Mouse (Mus musculus) hindbrain, embryonic 12.5 days (tissue): Measurements from ENCODE around the gene Fbxo28. TPM values are rescaled to one million over a fixed set of nuclear protein-coding genes. Genes with fewer than 3 reads are reported as not detected.

Experiments used
- ATAC-seq: fragments of 200-750 bp; cut with Nextera tagmentation; 2 replicates; pipeline ENCODE4 v1.8.0; 2017; ENCODE audit warnings: moderate TSS enrichment; ENCODE audit not compliant: low FRiP score
- H3K27ac ChIP-seq: fragments of 300-500 bp; sonication (generic); 2 replicates; pipeline ENCODE4 v1.5.1; 2016; ENCODE audit warnings: mild to moderate bottlenecking
- H3K27me3 ChIP-seq: fragments of 300-500 bp; sonication (generic); 2 replicates; pipeline ENCODE4 v1.6.1; 2016; ENCODE audit warnings: mild to moderate bottlenecking
- H3K36me3 ChIP-seq: fragments of 300-500 bp; sonication (generic); 2 replicates; pipeline ENCODE4 v1.6.1; 2016; ENCODE audit warnings: mild to moderate bottlenecking
- H3K4me1 ChIP-seq: fragments of 300-500 bp; sonication (generic); 2 replicates; pipeline ENCODE4 v1.6.1; 2016
- H3K4me2 ChIP-seq: fragments of 300-500 bp; sonication (generic); replicated peaks from 2 replicates; pipeline ENCODE4 v1.6.1; 2016; ENCODE audit warnings: mild to moderate bottlenecking
- H3K4me3 ChIP-seq: fragments of 300-500 bp; sonication (generic); 2 replicates; pipeline ENCODE4 v1.5.1; 2016; ENCODE audit warnings: mild to moderate bottlenecking
- H3K9ac ChIP-seq: fragments of 300-500 bp; sonication (generic); 2 replicates; pipeline ENCODE4 v1.6.1; 2016; ENCODE audit warnings: mild to moderate bottlenecking, moderate library complexity
- H3K9me3 ChIP-seq: fragments of 300-500 bp; sonication (generic); replicated peaks from 2 replicates; pipeline ENCODE4 v1.6.1; 2016; ENCODE audit warnings: mild to moderate bottlenecking
- WGBS: fragments of 180-500 bp; shearing (Covaris S2); methylation state at CpG from one replicate; pipeline ENCODE4 v1.1.7; 2016; 5-methylcytosine and 5-hydroxymethylcytosine counted together
- polyA plus RNA-seq: library from polyadenylated mRNA; unstranded; fragments of >200 nt; fragmentation: Nextera tagmentation; extraction: Ambion mirVana; gene quantifications from 2 replicates; pipeline ENCODE4 v1.2.1, GENCODE M21; 2016

Fbxo28 gene
- polyA plus RNA-seq, 1 experiment from 2014 or later = 35.9 TPM

- Histone ChIP-seq H3K4me2 (peak overlapping the region; percentile 89), H3K4me3 (no peak overlapping the region), H3K9me3 (no peaks in the 10 kb centered on the region), H3K9ac (0 out of 2 replicates have a peak overlapping the region, but pooled peaks have one; percentile 98), H3K27ac (no peak overlapping the region), H3K36me3 (no peaks in the 10 kb centered on the region), H3K4me1 (peaks cover 21% of the 10 kb centered on the region), H3K27me3 (no peaks in the 10 kb centered on the region)
- ATAC-seq = no peak
- WGBS = 73% methylated on average over 7 of the region's 7 CpGs
These were observed 2.4 kb downstream of the Fbxo28 start for GRCm38 (mm10) chr1:182338961-182339565.

GRCm38 (mm10) chr1:182333766-182334437 lies 7.5 kb downstream of the Fbxo28 start:
- 94% methylated on average over 7 of the region's 7 CpGs for WGBS
- no peak for ATAC-seq
- H3K9ac ChIP-seq = no peak overlapping the region

GRCm38 (mm10) chr1:182332090-182333034 lies 9.1 kb downstream of the Fbxo28 start:
- peaks cover 7% of the 10 kb centered on the region for H3K4me1 ChIP-seq
- H3K27ac ChIP-seq = peak overlapping the region; percentile 52; the same call in 1 of the 2 replicates
- H3K36me3 ChIP-seq = peaks cover 17% of the 10 kb centered on the region
- ATAC-seq = 0 out of 2 replicates have a peak, but pooled peaks have one; percentile 40
- no peak overlapping the region; the same call in 1 of the 2 replicates for H3K9ac ChIP-seq
- no peak overlapping the region for H3K4me3 ChIP-seq
- H3K27me3 ChIP-seq = no peaks in the 10 kb centered on the region
- 0 out of 2 replicates have a peak overlapping the region, but pooled peaks have one; percentile 6 for H3K4me2 ChIP-seq
- 93% methylated on average over 5 of the region's 5 CpGs for WGBS
- no peaks in the 10 kb centered on the region for H3K9me3 ChIP-seq

More at GRCm38 (mm10) chr1:182333766-182334437, 7.5 kb downstream of the Fbxo28 start:
- H3K36me3 ChIP-seq = peaks cover 9% of the 10 kb centered on the region; the same call in 1 of the 2 replicates
- H3K9me3 ChIP-seq = no peaks in the 10 kb centered on the region
- H3K4me1 ChIP-seq = peaks cover 14% of the 10 kb centered on the region
- H3K27ac ChIP-seq = no peak overlapping the region
- H3K4me2 ChIP-seq = no peak overlapping the region
- H3K27me3 ChIP-seq = no peaks in the 10 kb centered on the region
- no peak overlapping the region for H3K4me3 ChIP-seq

- no peak overlapping the region for H3K4me3 ChIP-seq
- H3K4me1 ChIP-seq = no peaks in the 10 kb centered on the region
- no peaks in the 10 kb centered on the region for H3K9me3 ChIP-seq
- peaks cover 75% of the 10 kb centered on the region for H3K36me3 ChIP-seq
- no peak overlapping the region for H3K27ac ChIP-seq
- H3K4me2 ChIP-seq = no peak overlapping the region
- H3K27me3 ChIP-seq = no peaks in the 10 kb centered on the region
- WGBS = 97% methylated on average over 1 of the region's 1 CpGs
- no peak overlapping the region for H3K9ac ChIP-seq
- no peak for ATAC-seq
These were observed 15.5 kb downstream of the Fbxo28 start for GRCm38 (mm10) chr1:182325919-182326318.

GRCm38 (mm10) chr1:182324552-182324951 lies 16.9 kb downstream of the Fbxo28 start:
- Histone ChIP-seq H3K4me1 (no peaks in the 10 kb centered on the region), H3K4me3 (no peak overlapping the region), H3K9me3 (no peaks in the 10 kb centered on the region), H3K9ac (no peak overlapping the region), H3K27me3 (no peaks in the 10 kb centered on the region), H3K4me2 (no peak overlapping the region), H3K36me3 (peaks cover 82% of the 10 kb centered on the region), H3K27ac (no peak overlapping the region)
- WGBS = 96% methylated on average over 7 of the region's 7 CpGs
- ATAC-seq = no peak

- H3K9me3 ChIP-seq = no peaks in the 10 kb centered on the region
- no peak overlapping the region for H3K4me3 ChIP-seq
- no peaks in the 10 kb centered on the region for H3K4me1 ChIP-seq
- no peaks in the 10 kb centered on the region for H3K27me3 ChIP-seq
- peaks cover 86% of the 10 kb centered on the region for H3K36me3 ChIP-seq
- H3K4me2 ChIP-seq = no peak overlapping the region
- no peak overlapping the region for H3K9ac ChIP-seq
- 99% methylated on average over 3 of the region's 3 CpGs for WGBS
- ATAC-seq = no peak
- no peak overlapping the region for H3K27ac ChIP-seq
These were observed 18.3 kb downstream of the Fbxo28 start for GRCm38 (mm10) chr1:182323139-182323538.

- Histone ChIP-seq H3K4me2 (no peak overlapping the region), H3K9me3 (peaks cover 3% of the 10 kb centered on the region; the same call in 1 of the 2 replicates), H3K4me3 (no peak overlapping the region), H3K36me3 (peaks cover 69% of the 10 kb centered on the region), H3K27ac (no peak overlapping the region), H3K9ac (no peak overlapping the region), H3K27me3 (no peaks in the 10 kb centered on the region), H3K4me1 (no peaks in the 10 kb centered on the region)
- over 99% methylated on average over 5 of the region's 5 CpGs for WGBS
- ATAC-seq = no peak
These were observed 27.2 kb downstream of the Fbxo28 start for GRCm38 (mm10) chr1:182314201-182314600.

- no peak overlapping the region for H3K9ac ChIP-seq
- H3K4me2 ChIP-seq = no peak overlapping the region
- H3K36me3 ChIP-seq = peaks cover 59% of the 10 kb centered on the region
- 94% methylated on average over 8 of the region's 8 CpGs for WGBS
- no peak overlapping the region for H3K27ac ChIP-seq
- no peaks in the 10 kb centered on the region for H3K27me3 ChIP-seq
- no peak overlapping the region for H3K4me3 ChIP-seq
- no peak for ATAC-seq
- peaks cover 3% of the 10 kb centered on the region; the same call in 1 of the 2 replicates for H3K9me3 ChIP-seq
- H3K4me1 ChIP-seq = no peaks in the 10 kb centered on the region
These were observed 28.2 kb downstream of the Fbxo28 start for GRCm38 (mm10) chr1:182313181-182313580.

GRCm38 (mm10) chr1:182311376-182311775 lies 30.1 kb downstream of the Fbxo28 start:
- no peak for ATAC-seq
- no peak overlapping the region for H3K4me3 ChIP-seq
- H3K4me2 ChIP-seq = no peak overlapping the region
- WGBS = 97% methylated on average over 5 of the region's 5 CpGs
- H3K9me3 ChIP-seq = peaks cover 3% of the 10 kb centered on the region; the same call in 1 of the 2 replicates
- H3K36me3 ChIP-seq = peaks cover 41% of the 10 kb centered on the region
- H3K4me1 ChIP-seq = no peaks in the 10 kb centered on the region
- no peak overlapping the region for H3K27ac ChIP-seq
- H3K27me3 ChIP-seq = no peaks in the 10 kb centered on the region
- no peak overlapping the region for H3K9ac ChIP-seq

GRCm38 (mm10) chr1:182310316-182310715 lies 31.1 kb downstream of the Fbxo28 start:
- Histone ChIP-seq H3K4me1 (no peaks in the 10 kb centered on the region), H3K9ac (no peak overlapping the region), H3K36me3 (peaks cover 34% of the 10 kb centered on the region), H3K4me2 (no peak overlapping the region), H3K4me3 (no peak overlapping the region), H3K9me3 (peaks cover 3% of the 10 kb centered on the region; the same call in 1 of the 2 replicates), H3K27me3 (no peaks in the 10 kb centered on the region), H3K27ac (no peak overlapping the region)
- WGBS = 91% methylated on average over 2 of the region's 2 CpGs
- ATAC-seq = no peak

- Histone ChIP-seq H3K4me2 (no peak overlapping the region), H3K27ac (no peak overlapping the region), H3K9ac (no peak overlapping the region), H3K4me3 (no peak overlapping the region), H3K9me3 (peaks cover 3% of the 10 kb centered on the region; the same call in 1 of the 2 replicates), H3K36me3 (peaks cover 25% of the 10 kb centered on the region), H3K27me3 (no peaks in the 10 kb centered on the region), H3K4me1 (no peaks in the 10 kb centered on the region)
- 80% methylated on average over 5 of the region's 5 CpGs for WGBS
- no peak for ATAC-seq
These were observed 32.0 kb downstream of the Fbxo28 start for GRCm38 (mm10) chr1:182309403-182309802.

- ATAC-seq = no peak
- H3K36me3 ChIP-seq = no peaks in the 10 kb centered on the region
- WGBS = 92% methylated on average over 5 of the region's 5 CpGs
These were observed 38.5 kb downstream of the Fbxo28 start for GRCm38 (mm10) chr1:182302916-182303315.

More at GRCm38 (mm10) chr1:182302916-182303315, 38.5 kb downstream of the Fbxo28 start:
- Histone ChIP-seq H3K4me2 (no peak overlapping the region), H3K27me3 (no peaks in the 10 kb centered on the region), H3K9ac (no peak overlapping the region), H3K4me1 (no peaks in the 10 kb centered on the region), H3K9me3 (no peaks in the 10 kb centered on the region), H3K27ac (no peak overlapping the region), H3K4me3 (no peak overlapping the region)
